Mouse (Mus musculus): ENCODE data around the gene Uqcr11. TPM values are rescaled to one million over a fixed set of nuclear protein-coding genes. Genes with fewer than 3 reads are reported as not detected.

The Uqcr11 gene
- polyA plus RNA-seq, 1 experiment from 2014 or later, result 804 TPM

DNA sequence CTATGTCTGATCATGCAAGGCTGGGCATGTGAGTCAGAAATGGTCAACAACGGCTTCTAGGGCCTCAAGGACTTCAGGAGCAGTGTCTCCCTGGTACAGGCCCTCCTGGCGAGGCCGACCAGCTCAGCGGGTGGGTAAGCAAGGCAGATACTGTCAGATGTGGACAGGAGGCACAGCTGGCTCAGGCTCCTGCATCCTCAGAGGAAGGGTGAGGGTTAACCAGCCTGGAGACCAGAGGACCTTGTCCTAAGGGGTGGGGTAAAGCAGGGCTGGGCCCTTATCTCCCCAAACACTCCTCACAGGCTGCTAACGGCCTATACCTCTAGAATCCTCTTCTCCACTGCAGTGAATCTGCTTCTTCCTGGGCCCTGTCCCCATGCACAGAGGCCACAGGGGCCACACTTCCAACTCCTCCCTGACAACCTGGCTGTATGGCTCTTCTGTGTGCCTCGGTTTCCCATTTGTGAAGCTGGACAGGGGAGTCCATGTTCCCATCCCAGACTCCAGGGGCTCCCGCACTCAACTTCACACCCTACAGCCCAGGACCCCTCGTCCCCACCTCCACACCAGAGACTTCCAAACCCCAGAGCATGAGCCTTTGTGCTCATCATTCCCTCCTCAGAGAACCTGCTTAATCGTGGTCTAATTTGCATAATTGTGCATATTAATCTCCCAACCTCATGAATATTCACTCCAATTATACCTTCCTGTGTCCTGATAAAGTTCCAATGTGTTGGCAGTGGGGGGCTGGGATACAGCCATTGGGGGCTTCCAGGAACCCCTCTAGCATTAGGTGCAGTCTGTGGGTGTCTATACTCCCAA lies 15.2 kb upstream of the Uqcr11 start:
- H3K27me3 ChIP-seq (ENCODE audit: control insufficient read depth, insufficient read depth, low read length), result no peaks in the 10 kb centered on the region
- peaks cover 79% of the 10 kb centered on the region for H3K36me3 ChIP-seq (replicated peaks; ENCODE audit: control insufficient read depth, insufficient read depth)
- peak overlapping the region; percentile 80 for H3K27ac ChIP-seq
- WGBS, result 75% methylated on average over 9 of the region's 9 CpGs
- H3K4me1 ChIP-seq (replicated peaks; ENCODE audit: control insufficient read depth, insufficient read depth, low read length), result peaks cover 23% of the 10 kb centered on the region; the same call in 1 of the 2 replicates
- DNase-seq (ENCODE audit: low spot score), result no peak
- peak overlapping the region; percentile 32 for H3K9ac ChIP-seq
- peak overlapping the region; percentile 19 for H3K4me2 ChIP-seq (replicated peaks)
- no peak overlapping the region for H3K4me3 ChIP-seq (replicated peaks; ENCODE audit: low read length)
- H3K9me3 ChIP-seq (ENCODE audit: control insufficient read depth, low read length), result no peaks in the 10 kb centered on the region
- ATAC-seq (ENCODE audit: low FRiP score), result 0 out of 2 replicates have a peak, but pooled peaks have one; percentile 24

DNA sequence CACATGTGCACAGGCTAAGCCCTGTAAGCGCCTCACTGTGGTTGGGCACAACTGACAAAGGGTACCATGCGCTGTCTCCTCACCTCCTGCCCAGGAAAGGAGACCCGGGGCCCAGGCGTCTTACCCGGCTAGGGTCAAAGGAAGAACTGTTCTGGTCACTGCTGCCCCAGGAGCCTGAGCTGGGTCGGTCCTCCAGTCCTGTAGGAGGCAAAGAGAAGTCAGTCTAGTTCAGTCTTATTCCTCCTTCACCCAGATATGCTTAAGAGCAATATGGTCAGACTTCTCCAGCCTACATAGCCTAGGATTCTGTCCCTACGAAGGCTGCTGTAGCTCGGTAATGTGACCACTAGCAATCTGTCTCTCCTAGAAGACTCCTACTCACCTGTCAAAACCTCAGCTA lies 14.6 kb upstream of the Uqcr11 start:
- ATAC-seq (ENCODE audit: low FRiP score) (no peak), DNase-seq (ENCODE audit: low spot score) (no peak)
- H3K4me2 ChIP-seq (replicated peaks), result no peak overlapping the region
- H3K27me3 ChIP-seq (ENCODE audit: control insufficient read depth, insufficient read depth, low read length), result no peaks in the 10 kb centered on the region
- 95% methylated on average over 8 of the region's 8 CpGs for WGBS
- peaks cover 79% of the 10 kb centered on the region for H3K36me3 ChIP-seq (replicated peaks; ENCODE audit: control insufficient read depth, insufficient read depth)
- H3K9me3 ChIP-seq (ENCODE audit: control insufficient read depth, low read length), result no peaks in the 10 kb centered on the region
- peak overlapping the region; percentile 80; the same call in 1 of the 2 replicates for H3K27ac ChIP-seq
- H3K9ac ChIP-seq, result no peak overlapping the region
- H3K4me1 ChIP-seq (replicated peaks; ENCODE audit: control insufficient read depth, insufficient read depth, low read length), result peaks cover 23% of the 10 kb centered on the region; the same call in 1 of the 2 replicates
- H3K4me3 ChIP-seq (replicated peaks; ENCODE audit: low read length), result no peak overlapping the region

DNA sequence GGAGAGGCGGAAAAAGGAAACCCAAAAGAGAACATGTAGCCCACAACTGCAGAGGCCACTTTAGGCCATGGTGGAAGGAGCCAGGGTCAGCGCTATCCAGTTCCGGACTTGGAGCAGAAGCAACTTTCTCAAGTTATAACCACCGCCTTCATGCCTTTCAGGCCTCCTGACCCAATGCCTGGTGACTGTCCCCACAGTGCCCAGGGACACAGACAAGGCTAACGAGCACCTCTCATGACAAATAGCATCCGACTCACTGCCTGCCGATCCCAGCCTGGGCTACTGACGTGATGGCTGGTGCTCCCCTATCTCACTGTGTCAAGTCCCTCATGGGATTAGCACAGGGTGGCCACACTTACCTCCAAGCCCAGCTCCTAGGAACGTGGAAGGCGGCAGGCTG lies 14.1 kb upstream of the Uqcr11 start:
- no peak overlapping the region for H3K9ac ChIP-seq
- no peaks in the 10 kb centered on the region for H3K9me3 ChIP-seq (ENCODE audit: control insufficient read depth, low read length)
- H3K4me2 ChIP-seq (replicated peaks), result no peak overlapping the region
- 90% methylated on average over 10 of the region's 10 CpGs for WGBS
- no peak overlapping the region for H3K27ac ChIP-seq
- peaks cover 23% of the 10 kb centered on the region; the same call in 1 of the 2 replicates for H3K4me1 ChIP-seq (replicated peaks; ENCODE audit: control insufficient read depth, insufficient read depth, low read length)
- H3K27me3 ChIP-seq (ENCODE audit: control insufficient read depth, insufficient read depth, low read length), result no peaks in the 10 kb centered on the region
- ATAC-seq (ENCODE audit: low FRiP score), result no peak
- H3K36me3 ChIP-seq (replicated peaks; ENCODE audit: control insufficient read depth, insufficient read depth), result peaks cover 79% of the 10 kb centered on the region
- no peak overlapping the region for H3K4me3 ChIP-seq (replicated peaks; ENCODE audit: low read length)
- no peak for DNase-seq (ENCODE audit: low spot score)

DNA sequence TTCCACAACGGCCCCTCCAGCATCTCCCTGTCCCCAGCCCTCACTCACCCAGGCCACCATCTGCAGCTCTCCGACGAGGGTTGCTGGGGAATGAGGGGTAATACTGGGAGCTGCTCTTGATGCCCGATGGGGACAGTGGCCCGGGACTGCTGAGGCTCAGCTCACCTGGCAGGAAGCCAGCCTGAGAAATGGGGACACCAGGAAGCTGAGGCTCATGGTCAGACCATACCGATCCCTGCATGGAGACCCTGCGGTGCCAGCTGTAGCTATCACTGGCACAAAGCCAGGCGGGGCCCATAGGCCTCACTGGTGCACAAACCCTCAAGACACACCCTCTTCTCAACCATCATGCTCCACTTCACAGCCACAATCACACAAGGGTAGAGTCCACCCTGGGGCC lies 12.8 kb upstream of the Uqcr11 start:
- ATAC-seq (ENCODE audit: low FRiP score), result no peak
- Histone ChIP-seq H3K4me1 (replicated peaks; ENCODE audit: control insufficient read depth, insufficient read depth, low read length) (peaks cover 23% of the 10 kb centered on the region; the same call in 1 of the 2 replicates), H3K27ac (peak overlapping the region; percentile 26; the same call in 1 of the 2 replicates), H3K27me3 (ENCODE audit: control insufficient read depth, insufficient read depth, low read length) (no peaks in the 10 kb centered on the region), H3K9me3 (ENCODE audit: control insufficient read depth, low read length) (no peaks in the 10 kb centered on the region), H3K4me2 (replicated peaks) (no peak overlapping the region), H3K9ac (no peak overlapping the region), H3K4me3 (replicated peaks; ENCODE audit: low read length) (no peak overlapping the region), H3K36me3 (replicated peaks; ENCODE audit: control insufficient read depth, insufficient read depth) (peaks cover 79% of the 10 kb centered on the region)
- no peak for DNase-seq (ENCODE audit: low spot score)
- 63% methylated on average over 8 of the region's 8 CpGs for WGBS

DNA sequence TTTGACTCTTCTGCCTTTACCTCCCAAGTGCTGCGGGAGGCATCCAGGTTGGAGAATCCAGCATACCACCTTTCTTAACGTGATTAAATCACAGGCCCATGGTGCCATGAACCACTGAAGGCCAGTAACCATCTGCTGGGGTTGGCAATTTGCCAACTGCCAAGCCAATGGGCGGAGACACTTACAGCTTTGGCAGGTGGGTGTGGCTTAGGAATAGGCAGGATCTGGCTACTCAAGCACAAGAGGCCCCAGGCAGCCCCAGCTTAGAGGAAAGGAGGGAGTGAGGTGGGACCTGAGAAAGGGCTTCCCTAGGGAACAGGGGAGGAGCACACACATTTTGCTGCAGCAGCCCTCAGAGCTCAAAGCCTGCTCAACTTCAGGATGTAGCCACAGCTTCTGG lies 11.7 kb upstream of the Uqcr11 start:
- Histone ChIP-seq H3K4me3 (replicated peaks; ENCODE audit: low read length) (no peak overlapping the region), H3K27me3 (ENCODE audit: control insufficient read depth, insufficient read depth, low read length) (no peaks in the 10 kb centered on the region), H3K9ac (no peak overlapping the region), H3K4me2 (replicated peaks) (no peak overlapping the region), H3K36me3 (replicated peaks; ENCODE audit: control insufficient read depth, insufficient read depth) (peaks cover 84% of the 10 kb centered on the region), H3K27ac (peak overlapping the region; percentile 47; the same call in 1 of the 2 replicates), H3K4me1 (replicated peaks; ENCODE audit: control insufficient read depth, insufficient read depth, low read length) (peaks cover 23% of the 10 kb centered on the region; the same call in 1 of the 2 replicates), H3K9me3 (ENCODE audit: control insufficient read depth, low read length) (no peaks in the 10 kb centered on the region)
- DNase-seq (ENCODE audit: low spot score) (peak; percentile 67), ATAC-seq (ENCODE audit: low FRiP score) (0 out of 2 replicates have a peak, but pooled peaks have one; percentile 10)
- 44% methylated on average over 3 of the region's 3 CpGs for WGBS

DNA sequence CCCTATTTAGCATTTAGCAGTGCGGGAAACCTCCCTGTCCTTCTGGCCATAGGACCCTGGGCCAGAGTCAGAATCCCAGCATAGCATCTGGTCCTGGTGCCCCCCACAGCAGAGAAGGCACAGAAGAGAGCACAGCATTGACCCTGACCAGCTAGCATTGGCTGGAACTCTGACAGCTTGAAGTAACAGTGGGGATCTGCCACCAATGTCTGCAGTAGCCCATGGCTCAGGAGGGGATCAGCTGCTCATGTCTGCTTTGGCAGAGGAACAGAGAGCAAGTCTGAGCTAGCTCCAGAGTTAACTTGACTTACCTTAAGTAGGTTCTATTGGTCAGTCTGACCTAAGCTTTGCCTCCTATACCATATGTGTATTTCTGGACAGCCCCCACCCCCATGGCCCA lies 11.2 kb upstream of the Uqcr11 start:
- 78% methylated on average over 1 of the region's 1 CpGs for WGBS
- Histone ChIP-seq H3K27me3 (ENCODE audit: control insufficient read depth, insufficient read depth, low read length) (no peaks in the 10 kb centered on the region), H3K9me3 (ENCODE audit: control insufficient read depth, low read length) (no peaks in the 10 kb centered on the region), H3K9ac (no peak overlapping the region), H3K36me3 (replicated peaks; ENCODE audit: control insufficient read depth, insufficient read depth) (peaks cover 88% of the 10 kb centered on the region), H3K4me2 (replicated peaks) (no peak overlapping the region), H3K27ac (peak overlapping the region; percentile 47), H3K4me3 (replicated peaks; ENCODE audit: low read length) (no peak overlapping the region), H3K4me1 (replicated peaks; ENCODE audit: control insufficient read depth, insufficient read depth, low read length) (peaks cover 23% of the 10 kb centered on the region; the same call in 1 of the 2 replicates)
- DNase-seq (ENCODE audit: low spot score) (no peak), ATAC-seq (ENCODE audit: low FRiP score) (no peak)

- peaks cover 93% of the 10 kb centered on the region for H3K36me3 ChIP-seq (replicated peaks; ENCODE audit: control insufficient read depth, insufficient read depth)
- H3K27ac ChIP-seq, result peak overlapping the region; percentile 20; the same call in 1 of the 2 replicates
- H3K9me3 ChIP-seq (ENCODE audit: control insufficient read depth, low read length), result no peaks in the 10 kb centered on the region
- H3K4me2 ChIP-seq (replicated peaks), result no peak overlapping the region
- no peak for DNase-seq (ENCODE audit: low spot score)
- no peaks in the 10 kb centered on the region for H3K27me3 ChIP-seq (ENCODE audit: control insufficient read depth, insufficient read depth, low read length)
- no peak for ATAC-seq (ENCODE audit: low FRiP score)
- no peak overlapping the region for H3K9ac ChIP-seq
- WGBS, result 83% methylated on average over 10 of the region's 10 CpGs
- H3K4me1 ChIP-seq (replicated peaks; ENCODE audit: control insufficient read depth, insufficient read depth, low read length), result peaks cover 19% of the 10 kb centered on the region; the same call in 1 of the 2 replicates
- no peak overlapping the region for H3K4me3 ChIP-seq (replicated peaks; ENCODE audit: low read length)
Observed at GRCm38 (mm10) chr10:80417371-80417770, 10.7 kb upstream of the Uqcr11 start.

DNA sequence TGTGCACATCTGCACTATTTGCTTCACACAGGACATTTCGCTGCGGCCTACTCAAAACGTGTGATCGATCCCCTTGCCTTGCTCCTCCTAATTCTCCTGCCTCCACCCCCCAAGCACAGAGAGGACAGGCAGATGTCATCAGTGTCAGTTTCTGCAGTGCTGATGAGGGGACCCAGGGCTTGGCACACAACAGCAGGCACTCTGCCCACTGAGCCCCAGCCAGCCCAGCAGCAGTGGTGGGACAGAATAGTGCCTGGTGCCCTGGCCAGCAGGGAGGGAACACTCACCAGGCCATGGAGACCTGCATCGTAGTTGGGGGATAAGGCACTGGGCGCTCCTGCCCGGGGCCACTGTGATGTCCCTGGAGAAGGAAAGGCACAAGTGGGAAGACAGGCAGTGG lies 8.9 kb upstream of the Uqcr11 start:
- Histone ChIP-seq H3K9ac (no peak overlapping the region), H3K27ac (no peak overlapping the region), H3K4me1 (replicated peaks; ENCODE audit: control insufficient read depth, insufficient read depth, low read length) (peaks cover 9% of the 10 kb centered on the region; the same call in 1 of the 2 replicates), H3K9me3 (ENCODE audit: control insufficient read depth, low read length) (no peaks in the 10 kb centered on the region), H3K4me3 (replicated peaks; ENCODE audit: low read length) (no peak overlapping the region), H3K4me2 (replicated peaks) (no peak overlapping the region), H3K36me3 (replicated peaks; ENCODE audit: control insufficient read depth, insufficient read depth) (peaks cover 99% of the 10 kb centered on the region), H3K27me3 (ENCODE audit: control insufficient read depth, insufficient read depth, low read length) (no peaks in the 10 kb centered on the region)
- 94% methylated on average over 7 of the region's 7 CpGs for WGBS
- no peak for ATAC-seq (ENCODE audit: low FRiP score)
- no peak for DNase-seq (ENCODE audit: low spot score)

- Histone ChIP-seq H3K36me3 (replicated peaks; ENCODE audit: control insufficient read depth, insufficient read depth) (peaks cover 83% of the 10 kb centered on the region), H3K4me2 (replicated peaks) (no peak overlapping the region), H3K9me3 (ENCODE audit: control insufficient read depth, low read length) (no peaks in the 10 kb centered on the region), H3K4me3 (replicated peaks; ENCODE audit: low read length) (no peak overlapping the region), H3K9ac (no peak overlapping the region), H3K27ac (peak overlapping the region; percentile 20; the same call in 1 of the 2 replicates), H3K4me1 (replicated peaks; ENCODE audit: control insufficient read depth, insufficient read depth, low read length) (no peaks in the 10 kb centered on the region), H3K27me3 (ENCODE audit: control insufficient read depth, insufficient read depth, low read length) (no peaks in the 10 kb centered on the region)
- WGBS, result 76% methylated on average over 44 of the region's 44 CpGs
- DNase-seq (ENCODE audit: low spot score) (no peak), ATAC-seq (ENCODE audit: low FRiP score) (no peak)
Observed at GRCm38 (mm10) chr10:80412656-80413541, 6.3 kb upstream of the Uqcr11 start.
